Mouse (Mus musculus): Measurements from ENCODE around the gene Efcab5. TPM values are rescaled to one million over a fixed set of nuclear protein-coding genes. Genes with fewer than 3 reads are reported as not detected.
A peak's percentile ranks its signal among the peaks of the same experiment; 100 is the strongest.
"Not testable (repeated sequence)": the region's sequence is repeated elsewhere in the genome, so short reads cannot be mapped to it uniquely, and the experiment has no call there.

Gene Efcab5
- polyA plus RNA-seq, 1 experiment from 2014 or later = 0.35 TPM

DNA sequence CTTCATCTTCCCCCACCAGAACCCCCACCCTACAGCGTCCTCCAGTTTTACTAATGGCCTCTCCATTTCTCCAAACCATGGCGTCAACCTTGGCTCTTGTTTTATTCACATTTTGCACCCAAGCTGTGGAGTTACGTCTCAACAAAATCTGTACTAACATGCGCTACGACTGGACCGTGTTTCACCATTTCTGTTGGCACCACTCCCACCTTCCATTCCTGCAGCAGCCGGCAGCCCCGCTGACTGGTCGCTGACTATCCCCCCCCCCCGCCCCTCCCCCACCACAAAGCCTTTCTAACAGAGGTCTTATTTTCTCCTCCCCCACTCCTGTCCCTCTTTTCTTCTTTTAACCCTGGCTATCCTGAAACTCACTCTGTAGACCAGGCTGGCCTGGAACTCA lies 93.6 kb downstream of the Efcab5 start:
- no peak for ATAC-seq (ENCODE audit: insufficient number of reproducible peaks, insufficient read depth, low FRiP score, low TSS enrichment, low read depth)
- WGBS = 66% methylated on average over 10 of the region's 10 CpGs
- H3K4me1 ChIP-seq (replicated peaks) = peaks cover 5% of the 10 kb centered on the region
- H3K9me3 ChIP-seq = no peaks in the 10 kb centered on the region
- H3K27ac ChIP-seq = no peak overlapping the region
- no peak overlapping the region for H3K4me3 ChIP-seq (replicated peaks)
- peaks cover 5% of the 10 kb centered on the region; the same call in 1 of the 2 replicates for H3K27me3 ChIP-seq
- no peak overlapping the region for H3K9ac ChIP-seq (replicated peaks)
- H3K4me2 ChIP-seq = no peak overlapping the region
- H3K36me3 ChIP-seq = no peaks in the 10 kb centered on the region

- no peak overlapping the region for H3K4me3 ChIP-seq (replicated peaks)
- H3K4me2 ChIP-seq = no peak overlapping the region
- 67% methylated on average over 8 of the region's 8 CpGs for WGBS
- H3K27ac ChIP-seq = no peak overlapping the region
- no peak for ATAC-seq (ENCODE audit: insufficient number of reproducible peaks, insufficient read depth, low FRiP score, low TSS enrichment, low read depth)
- H3K9me3 ChIP-seq = no peaks in the 10 kb centered on the region
- peaks cover 2% of the 10 kb centered on the region; the same call in 1 of the 2 replicates for H3K27me3 ChIP-seq
- H3K9ac ChIP-seq (replicated peaks) = no peak overlapping the region
- H3K4me1 ChIP-seq (replicated peaks) = peaks cover 5% of the 10 kb centered on the region
- H3K36me3 ChIP-seq = no peaks in the 10 kb centered on the region
Measured at GRCm38 (mm10) chr11:77094136-77094535, 94.6 kb downstream of the Efcab5 start.

DNA sequence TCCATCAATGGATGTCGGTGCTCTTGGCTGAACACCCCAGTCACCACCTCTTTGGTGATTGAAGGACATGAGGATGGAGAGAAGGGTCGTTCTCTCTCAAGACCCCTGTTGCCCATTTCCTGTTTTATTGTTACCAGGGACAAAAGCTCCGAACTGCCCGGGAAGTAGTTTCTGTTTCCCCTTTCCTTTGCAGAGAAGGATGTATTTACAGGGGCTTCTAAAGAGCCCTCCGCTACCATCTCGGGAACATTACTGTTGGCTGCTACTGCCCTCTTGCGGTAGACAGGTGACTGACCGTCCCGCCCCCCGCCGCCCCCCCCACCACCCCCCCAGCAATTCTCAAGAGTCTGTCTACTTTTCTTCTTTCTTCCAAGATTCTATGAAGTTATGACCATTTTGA lies 95.6 kb downstream of the Efcab5 start:
- H3K9me3 ChIP-seq = no peaks in the 10 kb centered on the region
- peaks cover 5% of the 10 kb centered on the region for H3K4me1 ChIP-seq (replicated peaks)
- ATAC-seq (ENCODE audit: insufficient number of reproducible peaks, insufficient read depth, low FRiP score, low TSS enrichment, low read depth) = no peak
- no peak overlapping the region for H3K27ac ChIP-seq
- no peaks in the 10 kb centered on the region for H3K36me3 ChIP-seq
- whole genome bisulfite sequencing = 3% methylated on average over 11 of the region's 11 CpGs
- peak overlapping the region; percentile 29 for H3K4me3 ChIP-seq (replicated peaks)
- peak overlapping the region; percentile 55 for H3K4me2 ChIP-seq
- H3K27me3 ChIP-seq = peaks cover 5% of the 10 kb centered on the region; the same call in 1 of the 2 replicates
- H3K9ac ChIP-seq (replicated peaks) = peak overlapping the region; percentile 40; the same call in 1 of the 2 replicates

GRCm38 (mm10) chr11:77089162-77089561 lies 99.6 kb downstream of the Efcab5 start:
- Histone ChIP-seq H3K4me3 (replicated peaks) (no peak overlapping the region), H3K36me3 (no peaks in the 10 kb centered on the region)
- 82% methylated on average over 2 of the region's 2 CpGs for WGBS

GRCm38 (mm10) chr11:77087004-77087403 lies 101.8 kb downstream of the Efcab5 start:
- WGBS = 87% methylated on average over 2 of the region's 2 CpGs
- Histone ChIP-seq H3K9ac (replicated peaks) (no peak overlapping the region), H3K27me3 (peaks cover 9% of the 10 kb centered on the region; the same call in 1 of the 2 replicates), H3K4me3 (replicated peaks) (no peak overlapping the region), H3K4me2 (no peak overlapping the region), H3K36me3 (no peaks in the 10 kb centered on the region), H3K4me1 (replicated peaks) (no peaks in the 10 kb centered on the region), H3K9me3 (no peaks in the 10 kb centered on the region), H3K27ac (no peak overlapping the region)
- no peak for ATAC-seq (ENCODE audit: insufficient number of reproducible peaks, insufficient read depth, low FRiP score, low TSS enrichment, low read depth)

More at GRCm38 (mm10) chr11:77089162-77089561, 99.6 kb downstream of the Efcab5 start:
- no peaks in the 10 kb centered on the region for H3K4me1 ChIP-seq (replicated peaks)
- peaks cover 5% of the 10 kb centered on the region; the same call in 1 of the 2 replicates for H3K27me3 ChIP-seq
- no peak overlapping the region for H3K27ac ChIP-seq
- ATAC-seq (ENCODE audit: insufficient number of reproducible peaks, insufficient read depth, low FRiP score, low TSS enrichment, low read depth) = no peak
- no peaks in the 10 kb centered on the region for H3K9me3 ChIP-seq
- no peak overlapping the region for H3K4me2 ChIP-seq
- no peak overlapping the region for H3K9ac ChIP-seq (replicated peaks)

DNA sequence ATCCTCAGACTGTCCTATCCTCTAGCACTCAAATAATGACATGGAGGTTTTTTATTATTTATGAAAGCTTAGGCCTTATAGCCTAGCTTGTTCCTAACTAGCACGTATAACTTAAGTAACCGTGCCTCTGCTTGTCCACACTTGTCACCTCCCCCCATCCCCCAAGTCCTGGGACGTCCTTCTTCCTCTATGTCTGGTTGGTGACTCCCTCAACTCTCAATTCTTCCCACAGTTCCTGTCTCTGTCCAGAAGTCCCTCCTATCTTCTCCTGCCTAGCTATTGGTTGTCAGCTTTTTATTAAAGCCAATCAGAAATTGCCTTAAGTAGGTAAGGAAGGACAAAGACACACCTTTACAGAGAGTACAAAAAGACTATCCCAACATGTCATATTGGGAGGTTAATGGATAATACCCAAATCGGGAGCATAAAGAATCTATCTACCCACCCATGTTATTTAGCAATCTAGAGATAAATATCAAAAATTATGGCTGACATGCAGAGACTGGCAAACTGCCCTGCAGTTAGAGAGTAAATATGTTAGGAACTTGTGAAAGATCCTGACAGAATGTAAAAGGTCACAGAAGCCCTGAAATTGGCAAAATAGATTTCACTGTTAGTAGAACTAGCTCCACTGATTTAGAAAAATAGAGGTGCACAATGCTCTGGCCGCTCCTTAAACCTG lies 104.6 kb downstream of the Efcab5 start:
- no peak overlapping the region for H3K27ac ChIP-seq
- no peak for ATAC-seq (ENCODE audit: insufficient number of reproducible peaks, insufficient read depth, low FRiP score, low TSS enrichment, low read depth)
- 53% methylated on average over 5 of the region's 5 CpGs for WGBS
- no peaks in the 10 kb centered on the region for H3K36me3 ChIP-seq
- no peak overlapping the region for H3K4me3 ChIP-seq (replicated peaks)
- H3K4me1 ChIP-seq (replicated peaks) = no peaks in the 10 kb centered on the region
- H3K27me3 ChIP-seq = peaks cover 16% of the 10 kb centered on the region; the same call in 1 of the 2 replicates
- H3K9ac ChIP-seq (replicated peaks) = no peak overlapping the region
- no peaks in the 10 kb centered on the region for H3K9me3 ChIP-seq
- no peak overlapping the region for H3K4me2 ChIP-seq

GRCm38 (mm10) chr11:77079361-77079760 lies 109.4 kb downstream of the Efcab5 start:
- WGBS = 94% methylated on average over 1 of the region's 1 CpGs

DNA sequence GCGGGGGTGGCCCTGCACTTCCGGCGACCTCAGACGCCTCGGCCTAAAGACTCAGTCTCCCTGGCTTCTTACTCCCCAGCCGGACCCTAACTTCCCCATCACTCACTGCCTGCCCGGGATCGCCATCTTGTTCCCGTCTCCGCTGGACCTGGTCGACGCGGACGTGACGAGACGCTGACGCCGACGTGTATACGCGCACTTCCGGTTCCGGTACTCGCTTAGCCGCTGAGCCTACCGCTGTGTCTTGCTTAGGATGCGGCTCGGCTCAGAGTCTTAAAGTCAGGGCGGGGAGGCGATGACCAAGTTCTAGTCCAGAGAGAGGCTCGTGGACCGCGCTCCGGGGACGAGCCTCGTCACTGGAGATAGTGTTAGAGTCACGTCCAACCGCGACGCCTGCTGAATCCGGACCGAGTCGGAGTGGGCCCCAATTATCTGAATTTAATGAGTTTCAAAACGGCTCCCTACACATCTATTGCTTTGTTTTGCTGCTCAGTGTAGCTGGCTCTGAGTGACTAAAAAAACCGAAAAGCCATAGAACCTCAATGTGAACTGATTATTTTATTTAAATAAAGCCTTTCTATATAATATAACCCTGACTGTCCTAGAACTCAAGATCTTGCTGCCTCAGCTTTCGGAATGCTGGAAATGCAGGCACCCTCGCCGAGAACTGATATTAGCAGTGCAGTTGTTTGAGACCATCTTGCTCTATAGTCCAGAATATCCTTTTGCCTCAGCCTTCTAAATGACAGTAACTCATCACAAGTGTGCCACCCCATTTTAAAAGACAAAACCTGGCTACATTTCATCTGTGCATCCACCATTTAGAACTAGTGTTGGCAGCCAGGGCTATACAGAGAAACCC lies 110.3 kb downstream of the Efcab5 start, which contains the start of gene Nsrp1:
Nsrp1 (minus strand) TSS at position 163 of the 862 bp plus-strand sequence.
- Histone ChIP-seq H3K27me3 (peaks cover 12% of the 10 kb centered on the region; the same call in 1 of the 2 replicates), H3K27ac (peak within 1 kb of the TSS; percentile 92), H3K4me2 (peak within 1 kb of the TSS; percentile 79), H3K4me3 (replicated peaks) (peak within 1 kb of the TSS; percentile 80), H3K9me3 (no peaks in the 10 kb centered on the region), H3K9ac (replicated peaks) (peak within 1 kb of the TSS; percentile 88), H3K4me1 (replicated peaks) (peaks cover 6% of the 10 kb centered on the region; the same call in 1 of the 2 replicates), H3K36me3 (peaks cover 28% of the 10 kb centered on the region)
- peak; percentile 97 for ATAC-seq (ENCODE audit: insufficient number of reproducible peaks, insufficient read depth, low FRiP score, low TSS enrichment, low read depth)
- WGBS = 4% methylated on average over 48 of the region's 48 CpGs

More at GRCm38 (mm10) chr11:77079361-77079760, 109.4 kb downstream of the Efcab5 start:
- no peak for ATAC-seq (ENCODE audit: insufficient number of reproducible peaks, insufficient read depth, low FRiP score, low TSS enrichment, low read depth)
- Histone ChIP-seq H3K4me3 (replicated peaks) (no peak overlapping the region), H3K4me1 (replicated peaks) (peaks cover 6% of the 10 kb centered on the region; the same call in 1 of the 2 replicates), H3K9ac (replicated peaks) (no peak overlapping the region), H3K4me2 (no peak overlapping the region), H3K9me3 (no peaks in the 10 kb centered on the region), H3K27ac (no peak overlapping the region), H3K36me3 (peaks cover 19% of the 10 kb centered on the region), H3K27me3 (peaks cover 12% of the 10 kb centered on the region; the same call in 1 of the 2 replicates)

DNA sequence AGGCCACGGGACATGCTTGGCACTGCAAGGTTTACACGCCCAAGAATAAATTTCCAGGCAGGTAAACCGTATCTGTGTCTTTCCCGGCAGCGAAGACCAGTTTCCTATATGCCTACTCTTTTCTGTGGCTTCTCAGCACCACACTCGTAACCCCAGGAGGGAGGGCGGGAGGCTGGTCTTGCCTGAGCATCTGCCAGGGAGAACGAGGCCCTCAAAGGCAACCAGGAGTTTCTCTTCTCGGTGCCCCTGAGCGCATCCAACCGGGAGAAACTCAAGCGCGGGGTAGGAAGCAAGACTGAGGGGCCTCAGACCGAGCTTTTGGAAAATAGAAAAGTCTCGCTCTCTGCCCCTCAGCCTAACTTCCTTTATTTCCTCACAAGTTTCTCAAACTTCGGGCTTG lies 111.0 kb downstream of the Efcab5 start:
- Histone ChIP-seq H3K4me1 (replicated peaks) (peaks cover 6% of the 10 kb centered on the region; the same call in 1 of the 2 replicates), H3K27ac (peak overlapping the region; percentile 92), H3K36me3 (peaks cover 32% of the 10 kb centered on the region), H3K9ac (replicated peaks) (peak overlapping the region; percentile 88), H3K4me2 (peak overlapping the region; percentile 79), H3K9me3 (no peaks in the 10 kb centered on the region), H3K4me3 (replicated peaks) (peak overlapping the region; percentile 80), H3K27me3 (peaks cover 8% of the 10 kb centered on the region; the same call in 1 of the 2 replicates)
- 4% methylated on average over 16 of the region's 16 CpGs for WGBS
- no peak for ATAC-seq (ENCODE audit: insufficient number of reproducible peaks, insufficient read depth, low FRiP score, low TSS enrichment, low read depth)

- ATAC-seq (ENCODE audit: insufficient number of reproducible peaks, insufficient read depth, low FRiP score, low TSS enrichment, low read depth); H3K4me1 ChIP-seq (replicated peaks); H3K27me3 ChIP-seq; H3K9me3 ChIP-seq; H3K27ac ChIP-seq: not testable (repeated sequence)
- peak overlapping the region; percentile 80 for H3K4me3 ChIP-seq (replicated peaks)
- H3K4me2 ChIP-seq = peak overlapping the region; percentile 79
- peaks cover 33% of the 10 kb centered on the region for H3K36me3 ChIP-seq
- peak overlapping the region; percentile 88 for H3K9ac ChIP-seq (replicated peaks)
- WGBS = 60% methylated on average over 4 of the region's 4 CpGs
Measured at GRCm38 (mm10) chr11:77077331-77077730, 111.4 kb downstream of the Efcab5 start.

DNA sequence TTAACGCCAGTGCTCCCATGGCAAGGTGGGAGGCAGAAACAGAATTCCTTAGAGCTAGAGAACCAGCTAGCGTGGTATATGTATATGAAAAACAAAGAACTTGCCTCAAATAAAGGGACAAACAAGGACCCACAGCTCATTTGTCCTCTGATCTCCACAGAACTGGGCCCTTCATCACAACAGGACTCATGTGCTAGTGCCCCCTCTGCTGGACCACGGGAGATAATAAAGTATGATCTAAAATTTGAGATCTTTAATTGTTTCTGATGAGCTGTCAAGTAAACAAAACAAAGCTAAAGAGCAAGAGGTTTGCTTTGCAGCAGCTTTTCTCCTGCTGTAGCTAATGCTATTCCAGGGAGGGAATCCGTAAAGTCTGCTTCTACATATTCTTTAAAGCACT lies 118.0 kb downstream of the Efcab5 start:
- Histone ChIP-seq H3K4me2 (no peak overlapping the region), H3K9ac (replicated peaks) (no peak overlapping the region), H3K36me3 (peaks cover 51% of the 10 kb centered on the region)

More for the DNA sequence above, 118.0 kb downstream of the Efcab5 start:
- no peak overlapping the region for H3K4me3 ChIP-seq (replicated peaks)
- H3K9me3 ChIP-seq = no peaks in the 10 kb centered on the region
- H3K27me3 ChIP-seq = no peaks in the 10 kb centered on the region
- no peaks in the 10 kb centered on the region for H3K4me1 ChIP-seq (replicated peaks)
- ATAC-seq (ENCODE audit: insufficient number of reproducible peaks, insufficient read depth, low FRiP score, low TSS enrichment, low read depth) = no peak
- no peak overlapping the region for H3K27ac ChIP-seq
- WGBS = 80% methylated on average over 4 of the region's 4 CpGs

Measured in limb, embryonic 12.5 days (tissue).